Mouse (Mus musculus): ENCODE measurements around the gene Irf2bp2. TPM values are rescaled to one million over a fixed set of nuclear protein-coding genes. Genes with fewer than 3 reads are reported as not detected.

Irf2bp2 gene
- polyA plus RNA-seq, 1 experiment from 2014 or later = 3.0 TPM

- Histone ChIP-seq H3K4me3 (peak overlapping the region; percentile 73; the same call in 1 of the 2 replicates), H3K36me3 (replicated peaks) (peaks cover 16% of the 10 kb centered on the region), H3K27me3 (ENCODE audit: poor library complexity, severe bottlenecking) (no peaks in the 10 kb centered on the region), H3K27ac (peak overlapping the region; percentile 99), H3K9me3 (peaks cover 5% of the 10 kb centered on the region; the same call in 1 of the 2 replicates), H3K4me1 (peaks cover 53% of the 10 kb centered on the region)
- WGBS = 33% methylated on average over 2 of the region's 2 CpGs
- DNase-seq (ENCODE audit: extremely low spot score, low spot score) = no peak
These were observed 10.8 kb downstream of the Irf2bp2 start for GRCm38 (mm10) chr8:126583018-126583417.

DNA sequence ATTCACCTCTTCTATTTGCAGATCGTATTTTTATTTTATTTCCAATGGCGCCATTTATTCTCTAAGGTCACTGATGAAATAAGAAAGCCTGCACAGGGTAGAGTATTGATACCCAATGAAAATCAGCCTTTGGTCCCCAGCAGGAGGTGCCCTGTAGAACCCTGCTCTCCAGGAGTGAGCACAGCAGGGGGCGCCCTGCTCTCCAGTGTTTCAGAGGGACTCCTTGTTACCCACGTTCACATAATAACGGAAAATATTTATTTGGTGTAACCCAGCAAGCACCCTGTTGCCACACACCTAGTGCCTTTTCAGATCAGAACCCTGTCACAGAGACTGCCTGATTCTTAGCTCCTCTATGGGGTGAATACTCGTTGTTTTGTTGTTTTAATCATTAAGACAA, 11.3 kb downstream of the Irf2bp2 start:
- peaks cover 11% of the 10 kb centered on the region for H3K36me3 ChIP-seq (replicated peaks)
- no peaks in the 10 kb centered on the region for H3K27me3 ChIP-seq (ENCODE audit: poor library complexity, severe bottlenecking)
- no peak for DNase-seq (ENCODE audit: extremely low spot score, low spot score)
- WGBS = 41% methylated on average over 6 of the region's 6 CpGs
- H3K4me3 ChIP-seq = no peak overlapping the region
- peaks cover 5% of the 10 kb centered on the region; the same call in 1 of the 2 replicates for H3K9me3 ChIP-seq
- peaks cover 48% of the 10 kb centered on the region for H3K4me1 ChIP-seq
- peak overlapping the region; percentile 99; the same call in 1 of the 2 replicates for H3K27ac ChIP-seq

DNA sequence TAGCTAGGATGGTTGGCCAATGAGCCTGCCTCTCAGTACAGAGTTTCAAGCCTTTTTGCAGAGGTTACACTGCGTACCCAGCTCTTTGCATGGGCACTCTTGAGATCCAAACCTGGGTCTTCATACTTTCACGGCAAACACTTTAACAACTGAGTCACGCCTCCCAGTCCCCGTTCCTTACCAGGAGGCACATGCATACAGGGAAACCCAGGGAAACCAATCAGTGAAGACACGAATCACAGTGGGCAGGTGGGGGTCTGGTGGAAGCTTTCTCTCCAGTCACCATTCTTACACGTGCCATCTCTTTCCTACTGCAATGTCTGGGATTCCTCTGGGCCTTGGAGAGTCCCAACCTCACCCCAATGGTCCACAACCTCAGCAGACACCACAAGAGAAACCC, 12.1 kb downstream of the Irf2bp2 start:
- Histone ChIP-seq H3K27ac (no peak overlapping the region), H3K9me3 (peaks cover 5% of the 10 kb centered on the region; the same call in 1 of the 2 replicates), H3K27me3 (ENCODE audit: poor library complexity, severe bottlenecking) (no peaks in the 10 kb centered on the region), H3K4me3 (no peak overlapping the region), H3K4me1 (peaks cover 41% of the 10 kb centered on the region), H3K36me3 (replicated peaks) (peaks cover 5% of the 10 kb centered on the region)
- DNase-seq (ENCODE audit: extremely low spot score, low spot score) = no peak
- WGBS = 92% methylated on average over 6 of the region's 6 CpGs

- no peak for DNase-seq (ENCODE audit: extremely low spot score, low spot score)
- Histone ChIP-seq H3K36me3 (replicated peaks) (no peaks in the 10 kb centered on the region), H3K27ac (no peak overlapping the region), H3K9me3 (peaks cover 5% of the 10 kb centered on the region; the same call in 1 of the 2 replicates), H3K4me1 (peaks cover 34% of the 10 kb centered on the region), H3K27me3 (ENCODE audit: poor library complexity, severe bottlenecking) (no peaks in the 10 kb centered on the region), H3K4me3 (no peak overlapping the region)
- WGBS = 94% methylated on average over 4 of the region's 4 CpGs
These were observed 13.0 kb downstream of the Irf2bp2 start for GRCm38 (mm10) chr8:126580826-126581225.

DNA sequence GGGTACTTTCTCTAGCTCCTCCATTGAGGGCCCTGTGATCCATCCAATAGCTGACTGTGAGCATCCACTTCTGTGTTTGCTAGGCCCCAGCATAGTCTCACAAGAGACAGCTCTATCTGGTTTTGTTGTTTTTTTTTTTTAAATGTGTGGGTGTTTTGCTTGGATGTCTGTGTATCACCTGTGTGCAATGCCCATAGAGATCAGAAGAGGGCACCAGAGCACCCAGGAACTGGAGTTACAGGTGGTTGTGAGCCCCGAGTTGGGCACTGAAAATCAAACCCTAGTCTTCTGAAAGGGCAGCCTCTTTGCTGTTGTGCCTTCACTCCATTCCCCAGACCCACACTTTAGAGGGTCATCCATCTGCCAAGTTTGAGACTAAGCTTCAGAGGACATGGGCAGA, 13.7 kb downstream of the Irf2bp2 start:
- 89% methylated on average over 1 of the region's 1 CpGs for WGBS
- no peak for DNase-seq (ENCODE audit: extremely low spot score, low spot score)
- Histone ChIP-seq H3K27me3 (ENCODE audit: poor library complexity, severe bottlenecking) (no peaks in the 10 kb centered on the region), H3K4me1 (peaks cover 27% of the 10 kb centered on the region), H3K27ac (no peak overlapping the region), H3K4me3 (no peak overlapping the region), H3K9me3 (peaks cover 5% of the 10 kb centered on the region; the same call in 1 of the 2 replicates), H3K36me3 (replicated peaks) (no peaks in the 10 kb centered on the region)

GRCm38 (mm10) chr8:126578641-126579040, 15.1 kb downstream of the Irf2bp2 start:
- Histone ChIP-seq H3K27ac (no peak overlapping the region), H3K27me3 (ENCODE audit: poor library complexity, severe bottlenecking) (no peaks in the 10 kb centered on the region), H3K4me3 (no peak overlapping the region), H3K4me1 (peaks cover 13% of the 10 kb centered on the region), H3K9me3 (peaks cover 5% of the 10 kb centered on the region; the same call in 1 of the 2 replicates), H3K36me3 (replicated peaks) (no peaks in the 10 kb centered on the region)
- no peak for DNase-seq (ENCODE audit: extremely low spot score, low spot score)
- 89% methylated on average over 3 of the region's 3 CpGs for WGBS

DNA sequence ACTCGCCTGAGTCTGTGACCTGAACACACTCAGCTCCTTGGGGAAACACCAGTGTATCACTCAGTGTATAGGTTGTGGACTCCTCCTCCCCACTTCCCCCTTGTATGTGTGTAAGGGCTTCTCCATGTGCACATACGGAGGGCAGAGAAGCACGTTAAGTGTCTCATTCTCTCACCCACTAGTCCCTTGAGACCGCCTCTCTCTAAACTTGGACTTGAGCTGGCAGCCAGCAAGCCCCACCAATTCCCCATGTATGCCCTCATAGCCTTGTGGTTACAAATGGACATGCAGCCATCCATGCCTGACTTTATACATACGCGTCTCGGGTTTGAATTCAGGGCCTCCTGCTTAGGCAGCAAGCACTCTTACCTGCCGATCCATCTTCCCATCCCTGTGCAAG, 16.9 kb downstream of the Irf2bp2 start:
- no peaks in the 10 kb centered on the region for H3K36me3 ChIP-seq (replicated peaks)
- H3K4me1 ChIP-seq = no peaks in the 10 kb centered on the region
- 92% methylated on average over 8 of the region's 8 CpGs for WGBS

GRCm38 (mm10) chr8:126576086-126576485, 17.7 kb downstream of the Irf2bp2 start:
- no peaks in the 10 kb centered on the region for H3K27me3 ChIP-seq (ENCODE audit: poor library complexity, severe bottlenecking)
- no peaks in the 10 kb centered on the region for H3K36me3 ChIP-seq (replicated peaks)
- H3K9me3 ChIP-seq = peaks cover 5% of the 10 kb centered on the region; the same call in 1 of the 2 replicates
- no peak overlapping the region for H3K27ac ChIP-seq
- DNase-seq (ENCODE audit: extremely low spot score, low spot score) = no peak
- H3K4me3 ChIP-seq = no peak overlapping the region
- H3K4me1 ChIP-seq = 0 out of 2 replicates have a peak, but pooled peaks cover under 1% of the 10 kb centered on the region

More for the DNA sequence above, 16.9 kb downstream of the Irf2bp2 start:
- DNase-seq (ENCODE audit: extremely low spot score, low spot score) = no peak
- no peak overlapping the region for H3K4me3 ChIP-seq
- no peak overlapping the region for H3K27ac ChIP-seq
- no peaks in the 10 kb centered on the region for H3K27me3 ChIP-seq (ENCODE audit: poor library complexity, severe bottlenecking)
- peaks cover 5% of the 10 kb centered on the region; the same call in 1 of the 2 replicates for H3K9me3 ChIP-seq

DNA sequence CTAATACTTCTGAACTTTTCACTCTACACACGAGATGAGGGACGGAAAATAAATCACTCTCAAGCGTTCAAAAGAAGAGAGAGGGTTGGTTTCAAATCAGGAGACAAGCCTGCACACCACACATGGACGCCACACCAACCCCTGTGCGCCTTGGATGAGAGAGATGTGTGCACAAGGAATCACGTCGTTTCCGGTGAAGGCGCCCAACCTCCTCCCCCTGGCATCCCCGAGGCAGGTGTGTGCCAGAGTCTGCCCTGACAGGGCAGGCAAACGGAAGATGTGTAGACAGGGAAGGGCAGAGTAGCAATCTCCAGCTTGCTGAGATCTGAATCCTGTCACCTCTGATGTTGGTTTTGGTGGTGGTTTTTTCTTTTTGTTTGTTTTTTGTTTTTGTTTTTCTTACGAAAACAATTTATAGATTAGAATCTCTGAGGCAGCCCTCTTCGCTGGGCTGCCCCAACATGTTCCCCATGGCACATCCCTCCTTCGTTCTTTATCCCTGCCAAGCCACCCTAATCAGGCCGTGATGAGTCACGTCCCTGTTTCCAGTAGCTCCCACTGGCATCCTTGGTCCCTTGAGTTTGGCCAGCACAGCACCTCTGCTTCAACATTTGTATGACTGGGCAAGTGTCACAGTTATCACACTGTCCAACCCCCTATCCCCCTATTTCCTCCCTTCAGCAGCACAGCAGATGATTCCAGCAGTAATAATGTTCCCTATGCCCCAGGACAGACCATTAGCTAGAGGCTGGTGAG, 18.7 kb downstream of the Irf2bp2 start:
- no peak for DNase-seq (ENCODE audit: extremely low spot score, low spot score)
- Histone ChIP-seq H3K36me3 (replicated peaks) (no peaks in the 10 kb centered on the region), H3K4me1 (peaks cover 11% of the 10 kb centered on the region), H3K27ac (no peak overlapping the region), H3K4me3 (no peak overlapping the region), H3K27me3 (ENCODE audit: poor library complexity, severe bottlenecking) (no peaks in the 10 kb centered on the region), H3K9me3 (no peaks in the 10 kb centered on the region)
- WGBS = 92% methylated on average over 16 of the region's 16 CpGs

- no peak for DNase-seq (ENCODE audit: extremely low spot score, low spot score)
- WGBS = 90% methylated on average over 4 of the region's 4 CpGs
- Histone ChIP-seq H3K27me3 (ENCODE audit: poor library complexity, severe bottlenecking) (no peaks in the 10 kb centered on the region), H3K27ac (no peak overlapping the region), H3K4me1 (peaks cover 20% of the 10 kb centered on the region), H3K4me3 (no peak overlapping the region), H3K9me3 (no peaks in the 10 kb centered on the region), H3K36me3 (replicated peaks) (no peaks in the 10 kb centered on the region)
These were observed 19.9 kb downstream of the Irf2bp2 start for GRCm38 (mm10) chr8:126573878-126574277.

DNA sequence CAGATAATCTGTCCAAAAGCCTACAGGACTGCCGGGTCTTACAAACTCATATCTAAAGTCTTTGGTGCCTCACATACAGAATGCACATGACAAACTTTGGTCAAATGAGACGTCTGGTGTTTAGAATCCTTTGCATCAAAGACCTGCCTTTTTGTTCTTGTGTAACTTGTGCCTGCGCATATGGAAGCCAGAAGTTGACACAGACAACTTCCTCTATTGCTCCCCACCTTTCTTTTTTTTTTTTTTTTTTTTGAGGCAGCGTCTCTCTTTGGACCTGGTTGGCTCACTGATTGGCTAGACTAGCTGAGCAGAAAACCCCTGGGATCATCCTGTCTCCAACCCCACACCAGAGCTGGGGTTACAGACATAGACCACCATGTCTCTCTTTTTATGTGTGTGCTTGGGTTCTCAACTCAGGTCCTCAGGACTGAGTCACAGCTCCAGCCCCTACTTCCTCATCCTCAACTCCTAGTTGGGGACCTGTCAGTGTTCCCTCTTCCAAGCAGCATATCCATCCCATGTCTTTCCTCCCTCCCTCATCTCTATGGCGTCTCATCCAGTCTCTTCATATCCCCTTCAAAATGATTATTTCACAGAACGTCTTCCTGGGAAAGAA, 20.6 kb downstream of the Irf2bp2 start:
- DNase-seq (ENCODE audit: extremely low spot score, low spot score) = no peak
- Histone ChIP-seq H3K36me3 (replicated peaks) (no peaks in the 10 kb centered on the region), H3K4me1 (peaks cover 20% of the 10 kb centered on the region), H3K4me3 (no peak overlapping the region), H3K27me3 (ENCODE audit: poor library complexity, severe bottlenecking) (no peaks in the 10 kb centered on the region), H3K27ac (no peak overlapping the region), H3K9me3 (no peaks in the 10 kb centered on the region)
- WGBS = 88% methylated on average over 6 of the region's 6 CpGs

- H3K9me3 ChIP-seq = no peaks in the 10 kb centered on the region
- no peak for DNase-seq (ENCODE audit: extremely low spot score, low spot score)
- no peak overlapping the region for H3K4me3 ChIP-seq
- H3K27me3 ChIP-seq (ENCODE audit: poor library complexity, severe bottlenecking) = 0 out of 2 replicates have a peak, but pooled peaks cover under 1% of the 10 kb centered on the region
- 89% methylated on average over 15 of the region's 15 CpGs for WGBS
- peak overlapping the region; percentile 65; the same call in 1 of the 2 replicates for H3K27ac ChIP-seq
- peaks cover 41% of the 10 kb centered on the region for H3K4me1 ChIP-seq
- H3K36me3 ChIP-seq (replicated peaks) = no peaks in the 10 kb centered on the region
These were observed 22.6 kb downstream of the Irf2bp2 start for GRCm38 (mm10) chr8:126571065-126571660.

All from forebrain, embryonic 10.5 days (tissue).